Mouse (Mus musculus): ENCODE measurements around the gene Gzmm. TPM values are rescaled to one million over a fixed set of nuclear protein-coding genes. Genes with fewer than 3 reads are reported as not detected.
A peak's percentile ranks its signal among the peaks of the same experiment; 100 is the strongest.

Gene Gzmm
- polyA plus RNA-seq, 1 experiment from 2014 or later: 0.45 TPM

DNA sequence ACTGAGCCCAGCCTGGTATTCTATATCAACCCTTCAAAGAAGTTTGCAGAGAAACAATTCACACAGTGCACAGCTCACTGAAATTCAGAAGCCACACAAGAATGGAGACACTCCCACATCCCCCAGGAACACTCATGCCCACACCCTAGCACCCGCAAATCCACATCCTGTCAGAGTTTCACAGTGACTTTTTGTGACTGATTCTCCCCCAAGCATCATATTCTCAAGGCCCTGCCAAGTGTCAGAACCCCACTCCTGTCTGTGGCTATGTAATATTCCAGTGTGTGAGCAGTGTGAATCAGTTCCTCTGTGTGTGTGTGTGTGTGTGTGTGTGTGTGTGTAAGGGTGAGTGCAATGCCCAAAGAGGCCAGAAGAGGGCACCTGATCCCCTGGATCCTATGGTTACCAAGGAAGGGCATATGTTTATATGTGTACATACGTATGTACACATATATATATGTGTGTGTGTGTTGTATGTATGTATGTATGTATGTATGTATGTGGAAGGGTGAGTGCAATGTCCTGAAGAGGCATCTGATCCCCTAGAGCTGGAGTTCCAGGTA, 3.2 kb downstream of the Gzmm start:
- no peak overlapping the region for H3K4me2 ChIP-seq (ENCODE audit: low read depth, severe bottlenecking)
- DNase-seq (ENCODE audit: low spot score): no peak
- no peak overlapping the region for H3K27ac ChIP-seq (replicated peaks; ENCODE audit: low read depth, low read length)
- ATAC-seq (ENCODE audit: insufficient number of reproducible peaks, low FRiP score, low TSS enrichment, low read depth): no peak
- H3K4me3 ChIP-seq (ENCODE audit: low read depth, low read length): no peak overlapping the region
- no peak overlapping the region for H3K9ac ChIP-seq (ENCODE audit: low read length)
- no peaks in the 10 kb centered on the region for H3K9me3 ChIP-seq (ENCODE audit: control insufficient read depth, low read length)
- peaks cover 9% of the 10 kb centered on the region for H3K36me3 ChIP-seq (ENCODE audit: control insufficient read depth, insufficient read depth, low read length)
- H3K4me1 ChIP-seq (ENCODE audit: control insufficient read depth, insufficient read depth, low read length): peaks cover 8% of the 10 kb centered on the region; the same call in 1 of the 2 replicates
- 95% methylated on average over 2 of the region's 2 CpGs for WGBS
- no peaks in the 10 kb centered on the region for H3K27me3 ChIP-seq (ENCODE audit: control insufficient read depth, insufficient read depth, low read length)

DNA sequence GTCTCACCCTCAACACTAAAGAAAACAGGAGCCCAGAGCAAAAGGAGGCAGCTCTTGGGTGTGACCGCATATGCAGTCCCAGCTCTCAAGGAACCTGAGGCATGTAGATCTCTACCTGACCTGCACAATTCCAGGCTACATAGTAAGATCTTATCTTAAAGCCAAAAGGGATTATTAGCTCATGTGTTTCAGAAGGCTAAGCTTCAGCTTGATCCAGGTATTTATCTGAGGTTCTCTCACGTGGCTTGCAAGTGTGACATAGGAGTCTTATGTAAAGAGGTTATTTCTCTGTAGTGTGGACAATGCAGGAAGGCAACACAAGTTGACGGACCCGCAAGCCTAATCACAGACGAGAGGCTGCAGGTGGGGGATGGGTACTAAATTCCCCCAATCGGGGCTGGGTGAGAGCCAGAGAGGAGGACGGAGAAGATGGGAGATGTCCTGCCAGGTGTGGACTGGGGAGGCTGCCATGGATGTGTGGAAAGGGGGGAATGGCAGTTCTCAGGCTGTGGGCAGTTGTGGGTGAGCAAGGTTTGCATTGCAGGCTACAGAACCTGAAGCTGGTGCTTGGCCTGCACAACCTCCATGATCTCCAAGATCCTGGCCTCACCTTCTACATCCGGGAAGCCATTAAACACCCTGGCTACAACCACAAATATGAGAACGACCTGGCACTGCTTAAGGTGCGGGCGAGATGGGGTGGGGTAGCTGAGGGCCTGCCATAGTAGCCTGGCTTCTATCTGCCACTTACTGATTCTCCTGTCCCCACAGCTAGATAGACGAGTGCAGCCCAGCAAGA, 5.0 kb downstream of the Gzmm start:
- no peak overlapping the region for H3K9ac ChIP-seq (ENCODE audit: low read length)
- no peak overlapping the region for H3K27ac ChIP-seq (replicated peaks; ENCODE audit: low read depth, low read length)
- H3K4me2 ChIP-seq (ENCODE audit: low read depth, severe bottlenecking): no peak overlapping the region
- ATAC-seq (ENCODE audit: insufficient number of reproducible peaks, low FRiP score, low TSS enrichment, low read depth) (no peak), DNase-seq (ENCODE audit: low spot score) (no peak)
- H3K9me3 ChIP-seq (ENCODE audit: control insufficient read depth, low read length): no peaks in the 10 kb centered on the region
- H3K4me1 ChIP-seq (ENCODE audit: control insufficient read depth, insufficient read depth, low read length): peaks cover 8% of the 10 kb centered on the region; the same call in 1 of the 2 replicates
- H3K27me3 ChIP-seq (ENCODE audit: control insufficient read depth, insufficient read depth, low read length): no peaks in the 10 kb centered on the region
- no peak overlapping the region for H3K4me3 ChIP-seq (ENCODE audit: low read depth, low read length)
- H3K36me3 ChIP-seq (ENCODE audit: control insufficient read depth, insufficient read depth, low read length): peaks cover 2% of the 10 kb centered on the region; the same call in 1 of the 2 replicates
- WGBS: 74% methylated on average over 12 of the region's 12 CpGs

DNA sequence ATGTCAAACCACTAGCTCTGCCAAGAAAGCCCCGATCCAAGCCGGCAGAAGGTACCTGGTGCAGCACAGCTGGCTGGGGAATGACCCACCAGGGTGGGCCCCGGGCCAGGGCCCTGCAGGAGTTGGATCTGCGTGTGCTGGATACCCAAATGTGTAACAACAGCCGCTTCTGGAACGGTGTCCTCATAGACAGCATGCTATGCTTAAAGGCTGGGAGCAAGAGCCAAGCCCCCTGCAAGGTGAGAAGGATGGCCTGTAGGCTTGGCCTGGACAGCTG, 5.5 kb downstream of the Gzmm start:
- Histone ChIP-seq H3K9me3 (ENCODE audit: control insufficient read depth, low read length) (no peaks in the 10 kb centered on the region), H3K4me1 (ENCODE audit: control insufficient read depth, insufficient read depth, low read length) (peaks cover 8% of the 10 kb centered on the region; the same call in 1 of the 2 replicates), H3K27ac (replicated peaks; ENCODE audit: low read depth, low read length) (no peak overlapping the region), H3K27me3 (ENCODE audit: control insufficient read depth, insufficient read depth, low read length) (no peaks in the 10 kb centered on the region), H3K4me2 (ENCODE audit: low read depth, severe bottlenecking) (no peak overlapping the region), H3K4me3 (ENCODE audit: low read depth, low read length) (no peak overlapping the region), H3K36me3 (ENCODE audit: control insufficient read depth, insufficient read depth, low read length) (no peaks in the 10 kb centered on the region), H3K9ac (ENCODE audit: low read length) (no peak overlapping the region)
- DNase-seq (ENCODE audit: low spot score) (no peak), ATAC-seq (ENCODE audit: insufficient number of reproducible peaks, low FRiP score, low TSS enrichment, low read depth) (no peak)
- WGBS: 89% methylated on average over 6 of the region's 6 CpGs

DNA sequence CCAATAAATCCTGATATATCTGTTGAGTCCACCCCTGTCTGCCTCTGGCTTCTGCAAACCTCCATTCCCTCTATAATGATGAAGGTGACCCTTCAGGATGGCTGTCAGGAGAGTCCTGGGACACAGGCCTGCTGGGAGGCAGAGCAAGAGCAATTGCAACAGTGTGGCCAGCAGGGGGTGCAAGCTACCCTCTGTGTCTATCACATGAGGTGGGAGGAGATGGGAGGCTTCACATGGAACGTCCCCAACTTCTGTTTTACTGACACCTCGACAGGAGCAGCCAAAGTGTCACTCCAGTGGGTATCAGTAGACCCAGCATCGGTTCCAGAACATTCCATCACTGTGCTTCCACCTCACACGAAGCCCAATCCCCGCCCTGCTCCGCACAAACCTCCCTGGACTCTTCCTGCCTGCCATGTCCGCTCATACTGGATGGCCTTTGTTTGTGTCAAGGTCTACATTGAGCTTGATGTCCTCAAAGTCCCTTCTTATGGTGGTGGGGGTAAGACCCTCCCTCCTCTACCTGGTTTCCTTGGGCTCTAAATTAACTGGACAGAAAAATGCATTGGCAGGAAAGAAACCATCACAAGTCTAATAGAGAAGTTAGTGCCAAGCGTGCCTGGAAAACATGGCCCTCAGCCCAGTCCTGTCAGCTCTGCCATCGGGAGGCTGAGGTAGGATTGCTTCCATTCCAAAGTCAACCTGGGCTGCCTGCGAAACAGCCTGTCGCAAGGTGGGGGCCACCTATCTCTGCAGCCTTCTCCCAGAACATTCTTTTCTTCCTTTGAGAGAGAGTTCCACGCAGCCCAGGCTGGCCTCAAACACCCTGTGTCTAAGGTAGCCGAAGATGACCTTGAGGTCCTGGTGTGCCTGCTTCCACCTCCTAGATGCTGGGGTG, 6.7 kb downstream of the Gzmm start:
- DNase-seq (ENCODE audit: low spot score) (peak; percentile 78), ATAC-seq (ENCODE audit: insufficient number of reproducible peaks, low FRiP score, low TSS enrichment, low read depth) (peak; percentile 14; the same call in 1 of the 2 replicates)
- Histone ChIP-seq H3K4me3 (ENCODE audit: low read depth, low read length) (no peak overlapping the region), H3K36me3 (ENCODE audit: control insufficient read depth, insufficient read depth, low read length) (no peaks in the 10 kb centered on the region), H3K27ac (replicated peaks; ENCODE audit: low read depth, low read length) (peak overlapping the region; percentile 80), H3K9ac (ENCODE audit: low read length) (no peak overlapping the region), H3K4me2 (ENCODE audit: low read depth, severe bottlenecking) (peak overlapping the region; percentile 34; the same call in 1 of the 2 replicates), H3K4me1 (ENCODE audit: control insufficient read depth, insufficient read depth, low read length) (peaks cover 8% of the 10 kb centered on the region; the same call in 1 of the 2 replicates), H3K9me3 (ENCODE audit: control insufficient read depth, low read length) (no peaks in the 10 kb centered on the region), H3K27me3 (ENCODE audit: control insufficient read depth, insufficient read depth, low read length) (no peaks in the 10 kb centered on the region)
- 66% methylated on average over 13 of the region's 13 CpGs for WGBS

DNA sequence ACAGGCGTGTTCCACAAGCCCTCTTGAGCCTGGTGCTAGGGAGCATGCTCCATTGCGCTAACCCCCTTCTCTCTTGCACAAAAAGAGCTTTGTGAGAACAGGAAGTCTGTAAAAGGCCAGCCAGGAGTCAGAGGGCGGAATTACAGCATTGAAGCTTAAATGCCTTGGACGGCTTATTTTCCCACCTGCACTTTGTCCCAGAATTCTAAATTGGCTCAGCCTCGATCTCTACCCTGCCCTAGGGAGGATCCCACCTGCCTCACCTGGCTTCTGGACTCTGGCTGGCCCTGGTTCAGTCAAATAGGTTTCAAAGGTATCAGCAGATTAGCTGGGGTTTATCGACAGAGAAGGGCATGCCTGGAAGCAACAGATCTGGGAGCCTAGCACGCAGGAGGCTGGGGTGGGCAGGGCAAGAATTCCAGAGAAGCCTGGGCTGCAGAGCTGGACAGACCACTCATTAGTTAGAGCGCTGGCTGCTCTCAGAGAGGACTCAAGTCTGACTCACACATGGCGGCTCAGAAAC, 7.4 kb downstream of the Gzmm start:
- H3K4me3 ChIP-seq (ENCODE audit: low read depth, low read length): no peak overlapping the region
- H3K36me3 ChIP-seq (ENCODE audit: control insufficient read depth, insufficient read depth, low read length): no peaks in the 10 kb centered on the region
- ATAC-seq (ENCODE audit: insufficient number of reproducible peaks, low FRiP score, low TSS enrichment, low read depth): peak; percentile 36
- WGBS: 59% methylated on average over 9 of the region's 9 CpGs
- H3K27me3 ChIP-seq (ENCODE audit: control insufficient read depth, insufficient read depth, low read length): no peaks in the 10 kb centered on the region
- DNase-seq (ENCODE audit: low spot score): no peak
- H3K9me3 ChIP-seq (ENCODE audit: control insufficient read depth, low read length): no peaks in the 10 kb centered on the region
- H3K9ac ChIP-seq (ENCODE audit: low read length): no peak overlapping the region
- H3K4me1 ChIP-seq (ENCODE audit: control insufficient read depth, insufficient read depth, low read length): peaks cover 10% of the 10 kb centered on the region; the same call in 1 of the 2 replicates
- H3K4me2 ChIP-seq (ENCODE audit: low read depth, severe bottlenecking): peak overlapping the region; percentile 34
- H3K27ac ChIP-seq (replicated peaks; ENCODE audit: low read depth, low read length): peak overlapping the region; percentile 80

DNA sequence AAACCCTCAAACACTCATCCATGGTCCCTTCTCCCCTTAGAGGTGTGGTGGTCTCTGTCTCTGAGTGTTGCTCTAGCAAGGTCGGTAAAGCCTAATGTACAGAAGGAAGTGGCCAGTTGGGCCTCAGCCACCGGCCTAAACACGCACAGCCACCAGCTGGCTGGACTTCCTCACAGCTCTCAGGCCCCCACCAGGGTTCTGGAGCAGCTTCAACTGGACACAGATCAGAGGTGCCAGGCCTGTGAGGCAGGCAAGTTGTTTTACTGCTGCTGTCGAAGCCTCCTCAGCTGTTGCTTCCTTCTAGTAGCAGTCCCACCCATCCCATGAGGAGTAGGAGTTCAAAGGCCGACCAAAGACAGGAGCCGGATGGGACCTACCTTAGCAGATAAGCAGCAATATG, 9.1 kb downstream of the Gzmm start:
- H3K9ac ChIP-seq (ENCODE audit: low read length): no peak overlapping the region
- H3K4me3 ChIP-seq (ENCODE audit: low read depth, low read length): no peak overlapping the region
- H3K27ac ChIP-seq (replicated peaks; ENCODE audit: low read depth, low read length): no peak overlapping the region
- H3K4me2 ChIP-seq (ENCODE audit: low read depth, severe bottlenecking): no peak overlapping the region
- no peak for DNase-seq (ENCODE audit: low spot score)
- peaks cover 11% of the 10 kb centered on the region; the same call in 1 of the 2 replicates for H3K4me1 ChIP-seq (ENCODE audit: control insufficient read depth, insufficient read depth, low read length)
- WGBS: 75% methylated on average over 6 of the region's 6 CpGs
- no peaks in the 10 kb centered on the region for H3K36me3 ChIP-seq (ENCODE audit: control insufficient read depth, insufficient read depth, low read length)
- H3K27me3 ChIP-seq (ENCODE audit: control insufficient read depth, insufficient read depth, low read length): no peaks in the 10 kb centered on the region
- H3K9me3 ChIP-seq (ENCODE audit: control insufficient read depth, low read length): no peaks in the 10 kb centered on the region
- ATAC-seq (ENCODE audit: insufficient number of reproducible peaks, low FRiP score, low TSS enrichment, low read depth): no peak

DNA sequence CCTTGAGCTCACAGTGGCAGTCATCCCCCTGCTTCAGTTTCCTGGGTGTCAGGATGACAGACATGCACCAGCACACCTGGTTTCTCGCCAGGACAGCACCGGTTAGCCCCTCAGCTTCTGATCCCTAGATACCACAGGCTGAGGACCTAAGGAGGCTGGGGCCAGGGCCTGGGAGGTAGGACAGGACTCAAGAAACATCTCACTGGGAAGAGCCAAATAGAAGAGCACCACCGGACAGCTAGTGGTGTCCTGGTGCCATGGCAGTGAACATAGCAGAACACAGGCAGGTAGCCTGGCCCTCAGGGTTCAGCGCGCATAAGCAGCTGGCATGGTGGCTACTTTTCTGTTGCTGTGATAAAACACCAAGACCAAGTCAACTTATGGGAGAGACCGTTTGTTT, 9.6 kb downstream of the Gzmm start:
- DNase-seq (ENCODE audit: low spot score): no peak
- H3K36me3 ChIP-seq (ENCODE audit: control insufficient read depth, insufficient read depth, low read length): no peaks in the 10 kb centered on the region
- H3K9ac ChIP-seq (ENCODE audit: low read length): no peak overlapping the region
- peaks cover 11% of the 10 kb centered on the region; the same call in 1 of the 2 replicates for H3K4me1 ChIP-seq (ENCODE audit: control insufficient read depth, insufficient read depth, low read length)
- no peak for ATAC-seq (ENCODE audit: insufficient number of reproducible peaks, low FRiP score, low TSS enrichment, low read depth)
- 94% methylated on average over 6 of the region's 6 CpGs for WGBS
- no peak overlapping the region for H3K27ac ChIP-seq (replicated peaks; ENCODE audit: low read depth, low read length)
- H3K9me3 ChIP-seq (ENCODE audit: control insufficient read depth, low read length): no peaks in the 10 kb centered on the region
- no peak overlapping the region for H3K4me3 ChIP-seq (ENCODE audit: low read depth, low read length)
- no peak overlapping the region for H3K4me2 ChIP-seq (ENCODE audit: low read depth, severe bottlenecking)
- no peaks in the 10 kb centered on the region for H3K27me3 ChIP-seq (ENCODE audit: control insufficient read depth, insufficient read depth, low read length)

DNA sequence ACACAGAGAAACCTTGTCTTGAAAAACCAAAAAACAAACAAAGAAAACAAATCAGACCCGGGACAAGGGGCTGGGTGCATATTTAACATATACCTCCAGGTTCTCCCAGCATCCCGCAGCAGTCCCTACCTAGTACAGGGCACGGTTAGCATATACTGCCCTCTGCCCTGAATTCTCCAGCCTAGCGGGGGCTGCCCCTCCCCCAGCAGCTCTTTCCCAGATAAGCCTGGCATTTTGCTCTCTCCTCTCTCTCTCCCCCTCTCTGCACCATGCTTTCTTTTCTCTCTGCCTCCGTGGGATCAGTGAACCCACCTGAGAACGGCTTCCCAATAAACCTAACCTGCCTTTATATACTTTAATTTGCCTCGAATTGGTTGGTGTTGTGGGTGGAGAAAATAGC, 11.9 kb downstream of the Gzmm start:
- Histone ChIP-seq H3K9ac (ENCODE audit: low read length) (no peak overlapping the region), H3K27ac (replicated peaks; ENCODE audit: low read depth, low read length) (no peak overlapping the region), H3K9me3 (ENCODE audit: control insufficient read depth, low read length) (no peaks in the 10 kb centered on the region), H3K4me2 (ENCODE audit: low read depth, severe bottlenecking) (no peak overlapping the region), H3K27me3 (ENCODE audit: control insufficient read depth, insufficient read depth, low read length) (no peaks in the 10 kb centered on the region), H3K4me3 (ENCODE audit: low read depth, low read length) (no peak overlapping the region), H3K36me3 (ENCODE audit: control insufficient read depth, insufficient read depth, low read length) (no peaks in the 10 kb centered on the region), H3K4me1 (ENCODE audit: control insufficient read depth, insufficient read depth, low read length) (peaks cover 15% of the 10 kb centered on the region)
- WGBS: 48% methylated on average over 7 of the region's 7 CpGs
- DNase-seq (ENCODE audit: low spot score): no peak
- ATAC-seq (ENCODE audit: insufficient number of reproducible peaks, low FRiP score, low TSS enrichment, low read depth): no peak

All from limb, embryonic 11.5 days (tissue).